Mouse (Mus musculus) gastrocnemius, postnatal 14 days (tissue): ENCODE measurements around the gene Ssh1. TPM values are rescaled to one million over a fixed set of nuclear protein-coding genes. Genes with fewer than 3 reads are reported as not detected.

Source experiments
- DNase-seq: peaks from one replicate; pipeline ENCODE4 v3.0.0; 2021; ENCODE audit warnings: mixed read lengths
- intact Hi-C: fragments of 180-260 bp; cut with DNase I; formaldehyde crosslinking; loops from one replicate; pipeline ENCODE4 v1.15.1; 2025; ENCODE audit warnings: low total_unique reads
- long read RNA-seq, 2 experiments: library from polyadenylated mRNA; stranded (forward); transcript quantifications; one replicate each; pipeline ENCODE4 v2.0.0; 2021
- total RNA-seq, 2 experiments: library from RNA; stranded (reverse); gene quantifications; 2 replicates each; pipeline ENCODE4 v1.2.3; 2021

Gene Ssh1
- 1 to 10 TPM; 5.6 to 8.9 TPM for total RNA-seq
- long read RNA-seq, experiment 1, partial matches to known transcripts, result 4 of 4 reads
- long read RNA-seq, experiment 1, other reads (novel, unspliced or antisense), result 0 of 4 reads
- long read RNA-seq, experiment 2, partial matches to known transcripts, result 7 of 10 reads
- long read RNA-seq, experiment 2, other reads (novel, unspliced or antisense), result 3 of 10 reads

- DNase-seq, result peak; percentile 92
- intact Hi-C loops, result no loop called here
Measured at GRCm38 (mm10) chr5:113993487-113994465, at the start of gene Ssh1. Gene Ssh1 (minus strand): TSS chr5:113993894.

DNA sequence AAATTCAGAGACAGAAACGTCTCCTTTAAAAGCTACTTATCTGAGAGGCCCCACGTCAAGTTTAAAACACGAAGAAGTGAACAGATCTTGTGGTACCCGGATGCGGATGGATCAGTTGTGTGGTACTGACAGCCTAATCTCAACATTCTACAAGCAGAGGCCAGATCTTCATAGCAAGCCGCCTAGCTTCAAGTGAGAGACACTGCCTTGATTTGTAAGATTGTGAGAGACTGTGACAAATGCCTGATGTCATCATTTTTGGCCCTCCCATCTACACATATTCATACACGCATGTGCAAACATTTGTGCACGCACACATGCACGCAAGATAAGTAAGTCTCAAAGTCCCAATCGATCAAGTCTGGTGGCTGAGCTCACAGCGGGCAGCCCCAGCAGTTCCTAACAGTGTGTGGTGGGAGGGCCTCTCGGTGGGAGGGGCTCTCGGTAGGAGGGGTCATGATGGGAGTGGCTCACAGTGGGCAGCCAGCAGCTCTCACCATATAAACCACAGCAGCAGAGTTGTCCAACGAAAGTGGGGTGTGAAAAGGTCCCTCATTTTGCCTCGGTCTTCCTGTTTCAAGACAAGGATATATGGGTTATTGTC lies 47.7 kb upstream of the Ssh1 start:
- peak; percentile 22 for DNase-seq
- intact Hi-C loops, result loop anchor here (10.0 kb wide), 2 partner anchors 187 to 263 kb away; no protein-coding TSS in a partner anchor

GRCm38 (mm10) chr5:114040911-114041310 lies 47.2 kb upstream of the Ssh1 start:
- intact Hi-C loops, result loop anchor here (10.0 kb wide), 2 partner anchors 186 to 264 kb away; no protein-coding TSS in a partner anchor
- DNase-seq, result no peak

DNA sequence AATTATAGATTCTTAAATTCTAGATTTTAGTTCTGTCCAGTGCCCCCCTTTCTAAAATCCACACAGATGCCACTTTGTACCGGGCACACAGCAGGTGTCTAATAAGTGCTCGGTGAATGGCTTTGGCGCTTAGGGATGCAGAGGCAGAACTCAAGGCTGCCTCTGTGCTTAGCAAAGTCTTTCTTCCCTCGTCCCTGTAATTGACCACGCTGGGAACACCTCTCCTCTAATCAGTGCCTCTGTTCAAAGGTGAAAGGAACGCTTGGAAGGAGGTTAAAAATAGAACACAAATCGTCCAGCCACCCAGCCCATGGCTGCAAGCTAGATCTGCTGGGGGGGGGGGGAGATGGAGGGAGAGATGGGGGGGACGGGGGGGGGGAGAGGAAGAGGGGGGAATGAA lies 46.8 kb upstream of the Ssh1 start:
- intact Hi-C loops, result loop anchor here (10.0 kb wide), 2 partner anchors 186 to 264 kb away; no protein-coding TSS in a partner anchor

GRCm38 (mm10) chr5:114035111-114035510 lies 41.4 kb upstream of the Ssh1 start:
- intact Hi-C loops, result no loop called here
- DNase-seq, result no peak

More for the DNA sequence above, 46.8 kb upstream of the Ssh1 start:
- no peak for DNase-seq

- intact Hi-C loops, result no loop called here
- no peak for DNase-seq
Measured at GRCm38 (mm10) chr5:114034393-114034792, 40.7 kb upstream of the Ssh1 start.

- intact Hi-C loops, result no loop called here
- DNase-seq, result no peak
Measured at GRCm38 (mm10) chr5:114032161-114032763, 38.6 kb upstream of the Ssh1 start.

- DNase-seq, result no peak
- intact Hi-C loops, result no loop called here
Measured at GRCm38 (mm10) chr5:114030652-114031051, 37.0 kb upstream of the Ssh1 start.

DNA sequence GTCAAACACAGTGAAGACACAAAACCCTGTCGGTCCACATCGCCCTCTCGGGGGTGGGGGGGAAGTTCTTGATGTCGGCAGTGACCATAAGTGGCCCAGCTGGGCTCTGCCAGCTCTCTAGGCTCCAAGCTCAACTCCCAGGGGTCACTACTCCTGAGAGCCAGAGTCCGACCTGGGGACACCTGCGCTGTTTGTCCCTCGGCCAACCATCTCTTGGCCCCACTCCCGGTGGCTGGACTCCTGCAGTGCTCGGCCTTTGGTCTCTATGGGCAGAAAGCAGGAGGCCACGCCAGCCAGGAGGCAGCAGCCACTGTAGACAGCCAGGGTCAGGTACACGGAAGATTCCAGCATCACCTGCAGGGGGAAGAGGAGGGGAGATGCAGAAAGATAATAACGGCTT lies 34.4 kb upstream of the Ssh1 start:
- DNase-seq, result no peak
- intact Hi-C loops, result no loop called here

GRCm38 (mm10) chr5:114027217-114027944 lies 33.7 kb upstream of the Ssh1 start:
- no peak for DNase-seq
- intact Hi-C loops, result no loop called here

GRCm38 (mm10) chr5:114024885-114025284 lies 31.2 kb upstream of the Ssh1 start:
- intact Hi-C loops, result no loop called here
- no peak for DNase-seq

GRCm38 (mm10) chr5:114024390-114024789 lies 30.7 kb upstream of the Ssh1 start:
- no peak for DNase-seq
- intact Hi-C loops, result no loop called here

DNA sequence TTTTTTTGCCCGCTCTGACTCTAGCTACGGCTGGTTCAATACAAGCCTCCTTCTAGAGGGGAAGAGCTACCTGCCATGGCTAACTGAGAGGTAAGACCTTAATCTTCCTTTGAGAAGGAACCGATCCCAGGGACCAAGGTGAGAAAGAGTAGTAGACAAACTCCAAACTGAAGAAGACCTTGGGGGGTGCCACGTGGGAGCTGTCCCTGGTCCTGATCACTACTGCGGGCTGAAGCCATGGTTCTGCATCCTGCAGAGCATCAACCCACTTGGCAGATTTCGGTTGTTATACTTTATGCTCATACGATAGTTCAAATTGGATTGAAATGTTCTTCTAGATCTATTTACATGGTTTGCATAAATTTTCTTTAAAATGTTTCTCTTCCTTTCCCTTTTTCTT lies 21.4 kb upstream of the Ssh1 start:
- DNase-seq, result no peak
- intact Hi-C loops, result loop anchor here (10.0 kb wide), 1 partner anchor 530 kb away; no protein-coding TSS in a partner anchor

GRCm38 (mm10) chr5:114009049-114009448 lies 15.4 kb upstream of the Ssh1 start:
- no peak for DNase-seq
- intact Hi-C loops, result no loop called here

DNA sequence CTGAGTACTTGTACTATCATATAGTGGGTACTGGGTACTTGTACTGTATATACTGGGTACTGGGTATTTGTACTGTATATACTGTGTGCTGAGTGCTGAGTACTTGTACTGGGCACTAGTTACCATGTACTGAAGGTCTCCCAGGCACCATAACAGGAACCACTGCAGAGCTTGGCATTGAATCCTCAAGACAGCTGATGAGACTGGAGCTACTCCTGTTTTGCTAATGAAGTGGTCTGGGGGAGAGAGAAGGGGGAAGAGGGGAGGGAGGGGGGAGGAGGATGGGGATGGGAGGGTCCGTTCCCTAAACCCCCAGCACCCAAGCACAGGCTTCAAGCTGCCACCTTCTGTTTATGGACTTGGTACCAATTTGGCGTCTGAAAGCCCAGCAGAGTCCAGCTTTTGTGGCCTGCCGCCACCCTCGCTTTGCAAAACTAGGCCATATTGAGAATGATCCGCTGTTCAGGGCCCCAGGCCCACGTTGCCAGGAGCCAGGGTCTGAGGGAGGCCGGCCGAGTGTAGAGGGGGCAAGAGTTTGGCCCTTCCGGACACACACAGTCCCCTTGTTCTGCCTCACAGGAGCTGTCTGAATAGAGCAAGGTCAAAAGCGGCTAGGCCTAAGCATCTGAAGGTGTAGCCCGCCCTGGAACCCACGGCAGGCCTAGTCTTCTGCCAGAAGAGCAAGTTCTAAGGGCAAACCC lies 14.2 kb upstream of the Ssh1 start:
- intact Hi-C loops, result no loop called here
- DNase-seq, result no peak

DNA sequence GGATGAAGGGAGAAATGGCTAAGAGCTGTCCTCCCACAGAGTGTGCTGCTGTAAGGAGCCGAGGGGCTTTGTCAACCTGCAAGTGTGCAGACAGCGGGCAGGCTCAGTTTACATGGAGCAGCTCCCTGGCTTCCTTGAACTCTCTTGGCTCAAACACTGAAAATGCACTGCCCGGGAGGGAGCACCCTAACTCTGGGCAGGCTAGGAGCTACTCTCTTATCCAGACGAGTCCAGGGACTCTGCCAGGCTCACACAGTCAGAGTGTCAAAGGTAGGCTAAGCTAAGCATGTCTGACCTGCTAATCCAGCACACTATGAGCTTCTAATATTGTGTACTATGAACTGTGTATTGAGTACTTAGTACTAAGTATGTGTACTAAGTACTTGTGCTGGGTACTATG lies 13.3 kb upstream of the Ssh1 start:
- intact Hi-C loops, result no loop called here
- DNase-seq, result no peak

- intact Hi-C loops, result no loop called here
- no peak for DNase-seq
Measured at GRCm38 (mm10) chr5:114005100-114005499, 11.4 kb upstream of the Ssh1 start.

GRCm38 (mm10) chr5:114004573-114004972 lies 10.9 kb upstream of the Ssh1 start:
- intact Hi-C loops, result no loop called here
- no peak for DNase-seq

DNA sequence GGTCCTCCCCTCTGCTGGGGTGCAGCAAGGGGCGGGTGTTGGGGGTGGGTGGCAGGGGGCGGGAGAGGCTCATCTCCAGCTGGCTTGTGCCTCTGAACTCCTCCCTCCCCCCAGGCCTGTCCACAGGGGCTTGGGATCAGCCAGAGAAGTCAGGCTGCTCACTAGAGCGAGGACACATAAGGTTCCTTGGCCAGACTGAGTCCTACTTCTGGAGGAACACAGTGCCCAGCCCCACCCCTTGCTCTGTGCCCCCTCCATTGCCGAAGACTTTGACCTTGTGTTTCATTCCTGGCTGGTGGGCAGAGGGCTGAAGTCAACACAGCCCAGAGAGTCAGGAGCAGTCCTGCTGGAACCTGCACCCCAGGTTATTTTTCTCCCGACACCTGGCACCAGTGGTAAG lies 9.8 kb upstream of the Ssh1 start, which contains the start of gene Dao:
Dao (plus strand) TSS at position 162 of the 400 bp plus-strand sequence.
- intact Hi-C loops, result no loop called here
- DNase-seq, result no peak
